Mouse (Mus musculus): Measurements from ENCODE around the gene Nyap2.

GRCm38 (mm10) chr1:81219790-81220189 lies 143.0 kb downstream of the Nyap2 start:
- TF ChIP-seq CTCF (IDR thresholded peaks at IDR 0.05; ENCODE audit: insufficient read depth, low read length) (no peak), POLR2A (IDR thresholded peaks at IDR 0.05; ENCODE audit: borderline replicate concordance, extremely low read depth, low read depth, low read length) (no peak)

Measured in lung, adult 2 months (tissue).